Mouse (Mus musculus) CD4-positive, CD25-positive, alpha-beta regulatory T cell, adult 4 months (primary cell): ENCODE results near the gene Sim2. TPM values are rescaled to one million over a fixed set of nuclear protein-coding genes. Genes with fewer than 3 reads are reported as not detected.

Experiments
- ATAC-seq: one replicate; pipeline ENCODE4 v1.8.0; 2017
- polyA plus RNA-seq, 2 experiments: library from polyadenylated mRNA; unstranded; fragments of 100-300 nt; shearing (Covaris generic); gene quantifications; one replicate each; pipeline ENCODE4 v1.2.1; 2017

Sim2 gene
- polyA plus RNA-seq, 2 experiments from 2014 or later: not detected

DNA sequence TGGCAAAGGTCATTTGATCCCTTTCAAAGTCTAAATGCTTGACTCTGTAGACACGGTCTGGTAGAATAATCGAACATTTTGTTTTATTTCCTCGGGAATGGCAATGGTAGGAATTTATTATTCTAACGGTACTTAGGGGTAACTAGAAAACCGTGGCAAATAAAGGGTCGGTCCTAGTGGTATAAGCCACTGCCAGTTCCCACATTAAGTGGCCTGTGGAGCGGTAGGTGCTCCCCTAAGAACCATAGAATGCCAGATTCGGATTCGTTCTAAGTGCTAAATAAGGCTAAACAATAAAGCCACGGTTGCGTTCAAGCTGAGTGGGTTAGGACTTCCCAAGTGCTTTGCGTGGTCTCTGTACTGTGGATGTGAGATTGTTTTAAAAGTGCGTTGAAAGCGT, 11.7 kb downstream of the Sim2 start:
- no peak for ATAC-seq

DNA sequence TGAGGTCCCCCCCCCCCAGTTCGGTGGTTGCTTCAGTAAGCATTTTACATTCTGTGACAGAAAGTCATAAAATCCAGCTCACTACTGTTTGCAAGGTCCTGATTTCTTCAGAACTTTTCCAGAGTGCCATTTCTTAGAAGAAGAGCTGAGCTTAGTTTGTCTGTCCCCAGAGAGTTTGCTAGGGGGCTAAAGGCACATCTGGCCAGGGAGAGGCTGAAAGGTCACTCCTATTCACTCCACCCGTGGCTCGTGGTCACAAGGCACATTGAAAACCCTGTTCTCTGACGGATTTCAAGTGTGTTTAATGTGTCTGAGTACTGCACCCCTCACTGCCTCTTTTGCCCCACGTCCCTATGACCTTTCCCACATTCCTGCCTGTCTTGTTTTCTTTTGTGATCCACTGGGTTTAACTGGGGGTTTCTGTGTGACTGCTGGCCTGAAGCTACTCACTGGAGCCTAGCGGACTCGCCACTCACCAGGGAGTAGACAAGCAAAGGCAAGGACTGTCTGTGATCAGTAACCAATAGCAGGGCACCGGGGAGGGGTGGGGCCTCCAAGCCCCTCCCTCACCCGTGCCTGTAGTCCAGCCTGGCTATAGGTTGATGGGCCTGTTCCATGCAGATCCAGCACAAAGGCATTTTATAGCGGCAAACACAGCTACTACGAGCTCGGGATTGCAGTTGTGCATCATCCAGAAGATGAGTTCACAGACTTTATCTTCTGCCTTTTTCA, 13.2 kb downstream of the Sim2 start:
- no peak for ATAC-seq

DNA sequence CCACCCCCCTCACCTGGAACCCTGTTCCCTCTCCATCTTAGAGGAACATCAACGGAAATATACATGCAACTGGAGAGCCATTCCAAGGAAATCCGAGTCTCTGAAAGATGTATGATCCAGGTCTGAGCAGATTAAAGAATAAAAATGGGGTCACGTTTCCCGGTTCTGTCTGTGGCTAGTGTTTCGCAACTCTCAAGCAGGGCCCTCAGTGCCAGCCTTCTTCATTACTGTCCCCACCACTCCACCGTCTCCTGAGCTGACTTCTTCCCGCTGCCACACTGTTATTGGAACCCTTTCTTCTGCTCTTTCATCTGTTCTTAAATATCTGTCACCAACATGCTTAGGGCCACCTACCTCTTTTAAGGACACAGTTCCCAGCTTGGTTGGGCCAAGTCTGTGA, 28.4 kb downstream of the Sim2 start:
- no peak for ATAC-seq

DNA sequence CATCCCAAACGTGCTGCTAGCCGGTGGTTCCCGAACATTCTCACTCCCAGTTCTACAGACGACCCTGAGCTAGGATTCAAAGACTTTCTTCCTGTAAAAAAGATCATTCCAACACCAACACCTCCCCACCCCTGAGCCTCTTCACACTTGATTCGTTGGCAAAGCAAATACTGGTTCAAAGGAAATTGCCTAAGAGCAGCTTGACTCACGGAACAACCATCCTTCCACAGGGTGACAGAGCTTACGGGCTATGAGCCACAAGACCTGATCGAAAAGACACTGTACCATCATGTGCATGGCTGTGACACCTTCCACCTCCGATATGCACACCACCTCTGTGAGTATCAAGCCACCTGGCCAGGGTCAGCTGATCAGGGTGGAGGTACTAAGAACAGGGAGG, 30.0 kb downstream of the Sim2 start:
- ATAC-seq: no peak

DNA sequence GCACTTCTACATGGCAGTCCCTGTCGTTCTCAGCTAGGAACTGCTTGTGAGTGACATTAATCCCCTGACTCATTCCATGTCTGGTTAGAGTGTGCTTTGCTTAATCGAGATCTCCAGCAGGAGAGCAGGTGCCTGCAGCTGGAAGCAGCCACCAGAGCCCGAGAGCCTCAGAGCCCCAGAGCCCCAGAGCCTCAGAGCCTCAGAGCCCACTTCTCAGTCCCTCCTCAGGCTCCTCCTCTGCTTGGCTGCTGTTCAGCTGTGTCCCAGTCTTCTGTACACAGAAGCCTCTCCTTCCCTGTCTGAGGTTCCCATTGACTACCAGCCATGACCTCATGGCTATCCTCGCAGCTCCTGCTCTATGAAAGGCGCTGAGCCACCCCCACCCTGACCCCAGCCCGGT, 32.6 kb downstream of the Sim2 start:
- ATAC-seq: no peak

DNA sequence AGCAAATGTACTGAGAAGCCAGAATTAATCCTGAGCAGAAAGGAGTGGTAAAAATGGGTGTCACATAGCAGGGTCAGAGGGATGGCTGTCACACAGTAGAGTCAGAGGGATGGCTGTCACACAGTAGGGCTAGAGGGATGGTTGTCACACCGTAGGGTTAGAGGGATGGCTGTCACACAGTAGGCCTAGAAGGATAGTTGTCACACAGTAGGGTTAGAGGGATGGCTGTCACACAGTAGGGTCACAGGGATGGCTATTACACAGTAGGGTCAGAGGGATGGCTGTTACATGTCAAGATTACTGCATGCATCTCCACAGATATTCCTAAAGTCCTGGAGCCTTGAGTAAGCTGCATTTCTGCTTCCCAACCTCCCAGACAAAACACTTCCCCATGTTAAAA, 33.7 kb downstream of the Sim2 start:
- ATAC-seq: no peak

DNA sequence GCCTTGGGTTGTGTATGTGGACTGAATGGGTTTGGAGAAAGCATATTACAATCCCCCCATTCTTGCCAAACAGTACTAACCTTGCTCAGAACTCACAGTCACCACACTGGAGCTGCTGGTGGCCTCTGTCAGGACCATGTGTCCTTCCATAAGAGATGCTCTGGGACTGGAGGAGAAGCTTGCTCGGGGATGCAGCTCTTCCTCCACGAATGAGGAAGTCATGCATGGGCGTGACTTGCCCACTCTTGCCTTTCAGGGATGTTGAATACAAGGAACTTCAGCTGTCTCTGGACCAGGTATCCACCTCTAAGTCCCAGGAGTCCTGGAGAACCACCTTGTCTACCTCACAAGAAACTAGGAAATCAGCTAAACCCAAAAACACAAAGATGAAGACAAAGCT, 37.6 kb downstream of the Sim2 start:
- ATAC-seq: no peak

DNA sequence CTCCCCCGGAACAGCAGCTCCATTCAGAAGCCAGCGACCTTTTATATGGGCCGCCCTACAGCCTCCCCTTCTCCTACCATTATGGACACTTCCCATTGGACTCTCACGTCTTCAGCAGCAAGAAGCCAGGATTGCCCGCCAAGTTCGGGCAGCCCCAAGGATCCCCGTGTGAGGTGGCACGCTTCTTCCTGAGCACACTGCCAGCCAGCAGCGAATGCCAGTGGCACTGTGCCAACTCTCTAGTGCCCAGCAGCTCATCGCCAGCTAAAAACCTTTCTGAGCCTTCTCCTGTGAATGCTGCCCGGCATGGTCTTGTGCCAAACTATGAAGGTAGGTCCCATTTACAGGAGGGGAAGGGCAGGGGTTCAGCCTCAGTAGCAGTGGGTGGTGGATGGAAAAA, 38.5 kb downstream of the Sim2 start:
- no peak for ATAC-seq

DNA sequence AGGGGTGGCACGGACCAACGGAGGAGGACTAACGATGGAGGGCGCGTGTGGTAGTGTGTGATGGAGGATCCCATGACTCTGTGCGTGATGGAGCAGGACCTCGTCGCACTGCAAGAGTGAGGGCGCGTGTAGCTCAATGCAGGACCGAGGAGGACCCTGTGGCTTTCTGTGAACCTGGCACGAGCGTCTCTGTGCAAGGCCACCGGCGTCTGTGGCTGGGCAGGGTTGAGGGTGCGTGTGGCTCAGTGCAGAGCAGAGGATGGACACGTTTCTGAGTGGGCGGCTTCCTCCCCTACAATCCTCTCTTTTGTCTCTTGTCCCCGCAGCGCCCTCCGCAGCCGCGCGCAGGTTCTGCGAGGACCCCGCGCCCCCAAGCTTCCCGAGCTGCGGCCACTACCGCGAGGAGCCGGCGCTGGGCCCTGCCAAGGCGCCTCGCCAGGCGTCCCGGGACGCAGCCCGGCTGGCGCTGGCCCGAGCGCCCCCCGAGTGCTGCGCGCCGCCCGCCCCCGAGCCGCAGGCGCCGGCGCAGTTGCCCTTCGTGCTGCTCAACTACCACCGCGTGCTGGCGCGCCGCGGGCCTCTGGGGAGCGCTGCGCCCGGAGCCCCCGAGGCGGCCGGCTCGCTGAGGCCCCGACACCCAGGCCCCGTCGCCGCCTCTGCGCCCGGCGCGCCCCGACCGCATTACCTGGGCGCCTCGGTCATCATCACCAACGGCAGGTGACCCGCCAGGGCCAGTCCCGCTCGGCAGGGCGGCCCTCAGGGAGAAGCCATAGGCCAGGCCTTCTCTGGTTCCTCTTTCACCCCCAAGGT, 40.6 kb downstream of the Sim2 start:
- ATAC-seq: no peak

DNA sequence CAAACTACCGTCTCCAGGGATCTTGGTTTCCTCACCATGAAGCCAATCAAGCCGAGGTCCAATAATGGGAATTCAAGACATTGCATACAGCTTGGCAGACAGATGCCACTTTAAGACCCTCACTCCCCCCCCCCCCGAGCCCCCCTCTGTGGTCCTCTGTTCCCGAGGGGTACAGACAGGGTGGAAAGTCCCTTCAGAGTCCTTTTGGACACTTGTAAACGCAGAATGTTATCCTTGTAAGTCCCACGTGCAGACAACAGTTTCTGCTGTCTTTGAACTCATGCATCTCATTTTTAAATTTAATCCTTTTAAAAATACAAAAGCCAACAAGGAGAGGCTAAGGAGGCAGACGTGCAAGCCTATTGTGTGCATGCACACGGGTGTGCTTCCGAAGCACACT, 41.5 kb downstream of the Sim2 start:
- no peak for ATAC-seq

DNA sequence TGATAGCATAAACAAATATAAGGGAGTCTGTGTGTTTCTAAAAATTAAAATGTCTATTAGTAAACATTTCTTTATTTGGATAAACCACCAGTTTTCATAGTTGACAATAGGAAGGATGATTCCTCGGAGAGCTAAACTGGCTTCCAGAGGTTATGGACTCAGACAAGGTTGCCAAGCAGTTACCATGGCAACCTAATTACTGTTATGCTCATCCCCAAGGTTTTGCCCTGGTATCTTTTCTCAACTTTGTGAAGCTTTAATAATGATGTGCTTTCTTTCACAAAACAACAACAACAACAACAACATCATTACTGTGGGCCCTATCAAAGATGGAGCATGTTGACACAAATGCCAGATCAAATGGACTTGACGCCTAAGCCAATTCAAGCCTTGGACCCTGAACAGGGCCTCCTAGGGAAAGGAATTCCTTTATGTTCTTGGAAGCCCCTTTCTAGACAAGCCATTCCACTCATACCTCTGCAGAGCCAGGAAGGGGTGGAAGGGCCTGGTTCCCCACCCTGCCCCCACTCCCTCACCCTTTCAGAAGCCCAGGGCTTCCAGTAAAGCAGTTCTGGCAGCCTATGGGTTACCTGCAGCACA, 43.6 kb downstream of the Sim2 start:
- ATAC-seq: no peak

DNA sequence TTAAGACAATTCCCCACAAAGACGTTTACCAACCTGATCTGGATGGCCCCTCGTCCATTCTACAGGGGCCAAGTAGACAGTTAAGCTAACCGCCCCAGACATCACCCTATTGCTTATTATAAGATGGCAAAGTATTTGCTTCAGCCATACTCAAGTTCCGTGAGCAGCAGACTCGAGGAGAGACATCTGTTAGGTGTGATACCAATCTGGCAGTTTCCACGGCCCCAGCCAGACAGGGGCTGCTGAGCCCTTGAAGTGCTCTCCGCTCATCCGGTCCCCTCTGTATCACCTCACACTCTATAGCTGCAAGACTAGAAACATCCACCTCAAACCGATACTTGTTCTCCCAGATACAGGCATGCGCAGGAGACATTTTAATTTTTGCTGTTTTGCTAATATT, 49.5 kb downstream of the Sim2 start:
- ATAC-seq: no peak

DNA sequence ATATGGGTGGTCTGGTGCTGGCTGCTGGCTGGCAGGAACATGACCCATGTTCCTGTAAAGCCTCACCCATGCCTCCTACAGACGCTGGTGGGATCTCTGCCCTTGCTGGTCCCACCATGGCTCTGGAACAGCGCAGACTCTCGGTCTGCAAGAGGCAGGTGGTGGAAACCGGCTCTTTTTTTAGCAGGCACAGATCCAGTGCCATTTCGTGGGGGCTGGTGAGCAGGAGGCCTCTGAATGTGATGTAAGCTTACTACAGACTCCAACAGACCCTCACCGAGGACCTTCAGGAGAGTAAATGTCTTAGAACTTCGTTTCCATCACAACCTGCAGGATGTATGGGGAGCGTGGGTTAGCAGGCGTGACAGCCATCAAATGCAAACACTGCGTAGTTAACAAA, 56.0 kb downstream of the Sim2 start:
- no peak for ATAC-seq

DNA sequence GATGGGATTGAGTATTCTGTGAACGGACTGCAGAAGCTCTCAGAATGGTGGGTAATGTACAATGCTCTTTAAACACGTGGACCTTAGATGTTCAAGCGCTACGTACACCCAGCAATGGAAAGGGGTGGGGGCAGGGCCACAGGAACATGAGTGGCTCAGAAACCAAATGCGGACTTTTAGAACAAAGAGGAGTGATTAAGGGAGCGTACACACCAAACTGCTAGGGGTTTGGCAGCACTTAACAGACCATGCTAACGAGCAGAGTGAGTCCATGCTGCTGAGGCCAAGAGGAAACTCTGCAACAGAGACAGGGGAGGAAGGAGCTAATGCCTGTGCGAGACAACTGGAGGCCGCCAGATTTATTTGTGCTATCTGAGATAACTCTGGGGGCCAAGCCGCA, 58.6 kb downstream of the Sim2 start:
- no peak for ATAC-seq

DNA sequence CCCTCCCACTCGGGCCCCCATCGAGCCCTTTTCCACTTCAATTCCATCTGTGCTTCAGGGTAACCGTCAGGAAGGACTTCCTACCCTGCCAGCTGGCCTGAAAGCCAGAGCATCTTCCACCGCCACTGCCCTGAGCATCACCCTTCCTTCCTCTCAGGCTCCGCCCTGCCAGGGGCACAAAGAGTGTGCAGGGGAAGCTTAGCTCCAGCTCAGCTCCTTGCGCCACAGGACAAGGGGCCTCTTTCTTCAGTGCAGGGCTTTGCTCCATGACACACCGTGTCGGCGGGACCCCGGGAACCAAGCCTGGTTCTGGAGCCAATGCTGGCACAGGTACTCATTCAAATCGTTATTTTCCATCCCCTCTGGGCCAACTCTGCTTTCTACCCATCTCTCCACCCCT, 63.4 kb downstream of the Sim2 start:
- no peak for ATAC-seq

DNA sequence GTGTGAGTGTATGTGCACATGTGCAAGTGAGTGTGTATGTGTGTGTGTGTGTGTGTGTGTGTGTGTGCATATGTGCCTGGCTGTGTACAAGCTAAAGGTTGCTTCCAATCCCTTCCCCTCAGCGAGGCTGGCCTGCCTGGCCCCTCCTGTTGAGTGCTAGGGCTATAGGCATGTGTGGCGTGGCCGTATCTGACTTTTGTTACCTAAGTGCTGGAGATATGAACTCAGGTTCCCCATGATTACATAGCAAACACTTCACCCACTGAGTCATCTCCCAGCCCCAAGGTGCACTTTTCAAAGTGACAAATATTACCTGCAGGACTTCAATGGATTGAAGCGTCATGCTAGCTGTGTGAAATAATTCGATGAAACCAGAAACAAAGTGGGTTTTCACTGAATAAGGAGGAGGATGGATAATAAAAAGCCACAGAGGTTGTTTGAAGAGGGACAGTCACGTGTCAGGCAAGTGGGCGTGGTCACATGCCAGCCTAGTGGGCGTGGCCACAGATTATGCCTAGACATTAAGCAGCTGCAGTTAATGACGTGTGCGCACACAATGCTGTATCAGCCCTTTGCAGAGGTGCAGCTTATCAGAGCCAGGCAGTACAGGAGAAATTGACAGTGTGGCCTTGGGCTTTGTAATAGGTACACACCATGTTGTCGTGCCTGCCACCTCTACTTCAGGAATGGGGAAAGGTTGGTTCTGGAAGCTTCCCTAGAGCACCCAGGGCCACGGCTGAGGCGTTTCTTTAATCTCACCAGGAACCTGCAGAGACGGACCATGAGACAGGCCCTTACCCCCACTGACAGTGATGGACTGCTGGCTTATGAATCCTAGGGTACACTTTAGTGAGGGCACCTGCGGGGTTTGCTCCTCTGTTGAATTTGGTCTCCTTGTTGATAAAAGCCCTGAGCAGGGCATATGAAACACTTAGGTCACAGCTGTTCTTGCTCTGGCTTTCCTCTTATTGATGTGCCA, 65.7 kb downstream of the Sim2 start:
- ATAC-seq: no peak

DNA sequence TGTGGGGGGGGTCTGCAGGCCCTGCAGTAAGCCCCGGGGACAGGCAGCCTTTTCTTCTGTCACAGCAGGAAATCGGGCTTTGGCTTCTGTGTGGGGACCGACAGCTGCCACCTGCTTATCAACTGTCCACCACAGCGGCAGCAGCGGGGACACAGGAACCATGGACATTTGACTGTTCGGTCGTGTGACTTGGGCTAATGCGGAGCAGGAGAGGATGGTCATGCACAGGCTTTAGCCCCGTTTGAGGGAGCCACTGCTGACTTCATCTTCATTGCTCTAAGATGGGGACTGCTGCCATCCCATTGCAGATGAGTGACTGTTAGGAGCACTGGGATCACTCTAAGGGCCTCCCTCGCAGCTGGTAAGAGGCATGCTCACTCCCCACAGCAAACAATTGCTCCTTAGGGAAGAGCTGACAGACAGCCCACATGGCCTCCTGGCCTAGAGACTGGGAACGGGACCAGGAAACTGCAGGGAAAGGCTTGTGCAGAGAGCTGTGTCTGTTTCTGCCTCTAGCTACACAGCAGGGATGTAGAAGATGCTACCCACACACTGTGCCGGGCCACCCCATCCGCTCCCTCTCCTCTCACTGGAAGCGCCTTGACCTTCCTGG, 70.4 kb downstream of the Sim2 start:
- ATAC-seq: no peak

DNA sequence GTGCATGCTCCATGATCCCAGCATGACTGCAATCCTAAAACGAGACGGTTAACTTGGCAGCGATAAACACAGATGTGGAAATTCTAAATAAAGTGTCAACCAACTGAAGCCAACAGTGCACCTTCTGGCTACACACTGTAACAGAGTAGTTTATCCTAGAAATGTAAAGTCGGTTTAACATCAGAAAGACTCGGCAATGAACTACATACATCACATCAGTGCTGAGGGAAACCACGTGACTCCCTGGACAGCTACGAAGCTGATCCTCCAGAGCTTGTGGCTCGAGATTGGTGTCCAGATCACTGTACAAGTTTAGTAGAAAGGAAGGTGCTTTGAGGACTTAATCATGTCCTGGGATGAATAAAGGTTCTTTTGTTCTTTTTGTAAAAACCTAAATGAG, 73.1 kb downstream of the Sim2 start:
- ATAC-seq: no peak

DNA sequence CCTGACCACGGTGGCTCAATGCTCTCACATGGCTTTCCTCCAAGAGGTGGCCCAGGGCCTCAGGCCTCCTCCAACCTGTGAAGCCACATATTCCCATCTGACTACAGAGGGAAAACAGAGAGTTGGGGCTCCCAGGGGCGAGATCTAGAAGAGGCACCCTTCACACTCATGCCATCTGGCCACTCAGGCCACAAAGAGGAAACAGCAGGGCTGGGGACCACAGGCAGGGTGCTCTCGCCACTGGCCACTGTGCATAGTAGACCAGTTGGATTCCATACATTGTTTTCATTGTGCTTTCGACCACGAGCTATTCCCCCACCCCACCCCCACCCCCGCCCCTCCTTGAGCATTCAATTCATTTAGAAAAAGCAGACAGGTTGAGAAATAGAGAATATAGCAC, 77.3 kb downstream of the Sim2 start:
- ATAC-seq: no peak

DNA sequence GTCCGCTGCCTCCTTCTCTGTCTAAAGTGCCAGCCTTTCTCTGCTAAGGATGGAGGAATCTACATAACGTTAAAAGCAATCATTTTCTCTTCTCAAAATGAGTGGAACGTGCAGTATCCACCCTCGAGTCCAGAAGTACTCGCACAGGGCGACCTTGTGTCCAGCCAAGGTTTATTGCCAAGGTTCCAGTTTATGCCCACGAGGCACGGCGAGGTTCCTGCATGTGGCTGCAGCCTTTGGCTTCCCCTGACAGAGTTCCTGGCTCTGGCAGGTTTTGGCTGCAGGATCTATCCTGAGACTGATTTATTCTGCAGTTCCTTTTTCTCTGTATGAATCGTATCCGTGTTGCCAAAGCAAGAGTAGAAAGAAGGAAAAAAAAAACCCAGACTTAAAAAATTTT, 78.3 kb downstream of the Sim2 start:
- ATAC-seq: no peak

DNA sequence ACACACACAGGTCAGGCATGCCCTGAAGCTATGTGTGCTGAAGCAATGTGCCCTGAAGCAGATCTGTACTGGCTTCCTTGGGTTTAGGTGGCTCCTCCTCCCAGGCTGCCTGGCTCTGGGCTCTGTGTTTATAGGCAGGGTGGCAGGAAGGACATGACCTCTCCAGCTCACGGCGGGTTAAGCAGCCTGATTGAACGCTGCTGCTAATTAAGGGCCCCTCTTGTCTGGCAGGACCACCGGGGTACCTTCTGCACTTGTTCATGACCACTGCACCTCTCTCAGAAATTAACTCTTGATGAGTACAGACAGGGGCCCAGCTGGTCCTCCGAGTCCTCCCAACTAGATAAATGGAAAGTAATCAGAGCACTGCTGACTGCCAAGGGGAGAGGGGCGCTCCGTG, 79.5 kb downstream of the Sim2 start:
- no peak for ATAC-seq

DNA sequence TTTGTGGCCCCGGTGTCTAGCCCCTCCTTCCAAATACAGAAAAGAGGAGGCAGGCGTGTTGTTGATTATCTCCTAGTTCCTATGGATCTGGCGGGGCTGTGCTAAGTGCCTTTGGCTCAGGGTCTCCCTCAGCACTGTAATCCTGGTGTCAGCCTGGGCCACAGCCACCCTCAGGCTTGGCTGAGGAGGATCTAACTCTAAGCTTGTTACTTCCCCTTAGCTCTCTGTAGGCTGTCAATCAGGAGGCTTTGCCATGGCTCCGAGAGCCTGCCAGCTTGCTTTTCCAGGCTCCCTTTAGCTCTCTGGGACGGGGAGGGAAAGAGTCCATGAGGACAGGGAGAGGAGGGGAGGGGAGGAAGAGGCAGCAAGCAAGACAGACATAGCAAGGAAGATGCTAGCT, 80.2 kb downstream of the Sim2 start:
- no peak for ATAC-seq
